Mouse (Mus musculus) heart, postnatal 0 days (tissue): Measurements from ENCODE around the gene Ppp1r15b. TPM values are rescaled to one million over a fixed set of nuclear protein-coding genes. Genes with fewer than 3 reads are reported as not detected.
A peak's percentile ranks its signal among the peaks of the same experiment; 100 is the strongest.

Source experiments
- ATAC-seq: fragments of 200-750 bp; cut with Nextera tagmentation; 2 replicates; pipeline ENCODE4 v1.8.0; 2017; ENCODE audit warnings: low read depth, moderate number of reproducible peaks, moderate library complexity; ENCODE audit not compliant: insufficient read depth
- DNase-seq: peaks from one replicate; pipeline ENCODE4 v3.0.0-alpha.2; 2016; ENCODE audit warnings: low spot score
- H3K27ac ChIP-seq: fragments of 300-500 bp; sonication (generic); 2 replicates; pipeline ENCODE4 v1.5.1; 2014; ENCODE audit warnings: low read depth, mild to moderate bottlenecking
- H3K27me3 ChIP-seq: fragments of 300-500 bp; sonication (generic); 2 replicates; pipeline ENCODE4 v1.6.1; 2014; ENCODE audit warnings: low read length, mixed read lengths; ENCODE audit not compliant: control insufficient read depth, insufficient read depth
- H3K36me3 ChIP-seq: fragments of 300-500 bp; sonication (generic); replicated peaks from 2 replicates; pipeline ENCODE4 v1.6.1; 2014; ENCODE audit warnings: low read length, mixed read lengths; ENCODE audit not compliant: control insufficient read depth, insufficient read depth
- H3K4me1 ChIP-seq: fragments of 300-500 bp; sonication (generic); 2 replicates; pipeline ENCODE4 v1.6.1; 2014; ENCODE audit warnings: antibody characterized with exemption; ENCODE audit not compliant: control insufficient read depth, insufficient read depth
- H3K4me2 ChIP-seq: fragments of 300-500 bp; sonication (generic); 2 replicates; pipeline ENCODE4 v1.6.1; 2014; ENCODE audit warnings: low read depth, mild to moderate bottlenecking, low read length, moderate library complexity
- H3K4me3 ChIP-seq: fragments of 300-500 bp; sonication (generic); 2 replicates; pipeline ENCODE4 v1.5.1; 2014; ENCODE audit warnings: low read depth, low read length
- H3K9ac ChIP-seq: fragments of 300-500 bp; sonication (generic); replicated peaks from 2 replicates; pipeline ENCODE4 v1.6.1; 2014; ENCODE audit warnings: low read depth, low read length, mixed read lengths
- H3K9me3 ChIP-seq: fragments of 300-500 bp; sonication (generic); replicated peaks from 2 replicates; pipeline ENCODE4 v1.6.1; 2016; ENCODE audit warnings: low read length; ENCODE audit not compliant: control insufficient read depth
- CTCF ChIP-seq: IDR thresholded peaks from 2 replicates; pipeline ENCODE4 v1.5.1; 2016; ENCODE audit warnings: antibody characterized with exemption, control low read depth, low read depth
- EP300 ChIP-seq: IDR thresholded peaks from 2 replicates; pipeline ENCODE4 v1.6.1; 2016; ENCODE audit warnings: antibody characterized with exemption, low read depth
- WGBS: fragments of 180-500 bp; shearing (Covaris S2); extraction: QIAGEN DNeasy Blood & Tissue Kit; methylation state at CpG from one replicate; pipeline ENCODE4 v1.1.7; 2014; 5-methylcytosine and 5-hydroxymethylcytosine counted together
- polyA plus RNA-seq: library from polyadenylated mRNA; unstranded; fragments of >200 nt; fragmentation: Nextera tagmentation; extraction: Ambion mirVana; gene quantifications from 2 replicates; pipeline ENCODE4 v1.2.1, GENCODE M21; 2015
- total RNA-seq: library from RNA; depleted of rRNA; stranded (reverse); fragments of >200 nt; gene quantifications from 2 replicates; pipeline ENCODE4 v1.2.3, GENCODE M21; 2014; ENCODE audit warnings: low replicate concordance; rRNA removed

Gene Ppp1r15b
- total RNA-seq (24.4 and 34.8 TPM in 2 replicates), polyA plus RNA-seq (10.5 and 12.2 TPM in 2 replicates)

- Histone ChIP-seq H3K4me1 (0 out of 2 replicates have a peak, but pooled peaks cover 11% of the 10 kb centered on the region), H3K27me3 (no peaks in the 10 kb centered on the region), H3K4me3 (peak within 1 kb of the TSS; percentile 73), H3K27ac (peak within 1 kb of the TSS; percentile 94), H3K9me3 (no peaks in the 10 kb centered on the region), H3K4me2 (peak within 1 kb of the TSS; percentile 92), H3K36me3 (no peaks in the 10 kb centered on the region), H3K9ac (peak within 1 kb of the TSS; percentile 78)
- DNase-seq = peak; percentile 99
- 1% methylated on average over 71 of the region's 72 CpGs for WGBS
- 0 out of 2 replicates have a peak, but pooled peaks have one; percentile 6 for TF ChIP-seq CTCF
- peak; percentile 97 for TF ChIP-seq EP300
- ATAC-seq = peak; percentile 99
Observed at GRCm38 (mm10) chr1:133130638-133131560, at the start of gene Ppp1r15b. Ppp1r15b (plus strand) TSS chr1:133131143.

DNA sequence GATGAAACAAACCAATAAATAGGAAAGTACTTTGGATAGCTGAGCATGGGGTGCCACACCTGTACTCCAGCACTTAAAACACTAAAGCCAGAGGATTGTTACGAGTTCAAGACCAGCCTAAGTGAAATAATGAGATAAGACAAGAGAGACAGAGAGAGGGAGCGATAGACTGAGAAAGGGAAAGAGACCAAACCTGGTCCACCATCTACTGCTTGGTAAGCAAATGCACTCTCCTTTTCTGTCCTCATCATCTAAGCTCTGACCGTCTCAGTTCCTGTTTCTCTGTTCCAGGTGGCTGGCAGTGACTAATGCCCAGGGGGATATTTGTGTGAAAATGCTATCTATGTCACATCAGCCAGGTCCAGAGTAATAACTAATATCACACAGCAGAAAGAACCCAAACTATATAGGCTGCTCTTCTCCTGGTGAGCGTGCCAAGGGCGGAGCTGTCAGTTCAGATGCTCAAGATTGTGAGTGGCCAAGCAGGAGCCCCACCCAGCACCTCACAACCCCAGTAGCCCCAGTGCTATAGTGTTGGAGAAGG is 47.9 kb upstream of the Ppp1r15b start:
- ATAC-seq (no peak), DNase-seq (no peak)
- TF ChIP-seq CTCF (no peak), EP300 (no peak)
- Histone ChIP-seq H3K4me3 (no peak overlapping the region), H3K36me3 (peaks cover 56% of the 10 kb centered on the region), H3K9me3 (no peaks in the 10 kb centered on the region), H3K9ac (no peak overlapping the region), H3K27ac (peak overlapping the region; percentile 86), H3K4me1 (peaks cover 19% of the 10 kb centered on the region), H3K27me3 (no peaks in the 10 kb centered on the region), H3K4me2 (no peak overlapping the region)
- 93% methylated on average over 5 of the region's 5 CpGs for WGBS

DNA sequence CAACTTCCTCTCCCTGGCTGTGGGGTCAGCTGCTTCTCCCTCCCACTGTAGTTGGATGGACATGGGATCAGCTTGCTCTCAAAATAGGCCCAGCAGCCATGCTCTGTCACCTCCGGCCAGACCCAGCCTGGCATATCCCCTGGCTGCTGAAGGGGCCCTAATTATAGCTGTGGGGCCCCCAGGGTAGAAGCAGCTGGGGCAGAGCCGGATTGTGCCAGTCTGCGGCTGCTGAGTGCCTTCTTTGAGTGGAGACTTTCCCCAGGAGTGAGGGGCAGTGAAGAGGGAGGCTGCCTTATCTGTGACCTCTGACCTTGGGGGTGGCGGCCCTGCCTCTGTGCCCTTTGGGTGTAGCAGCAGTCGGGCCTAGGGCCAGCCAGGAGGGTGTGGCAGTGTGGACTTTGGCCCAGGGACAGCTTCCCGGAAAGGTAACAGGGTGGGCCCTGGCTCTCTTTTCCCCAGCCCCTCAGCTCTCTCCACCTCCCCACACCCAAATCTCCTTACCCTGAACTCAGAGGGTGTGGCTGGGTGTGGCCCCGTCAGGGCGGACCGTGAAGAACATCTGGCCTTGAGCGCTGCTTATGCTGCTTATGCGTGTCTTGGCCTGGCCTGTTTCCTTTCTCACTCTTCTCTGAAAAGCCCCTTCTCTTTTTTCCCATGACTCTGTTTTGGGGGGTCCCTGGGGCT is 46.9 kb upstream of the Ppp1r15b start:
- Histone ChIP-seq H3K9me3 (no peaks in the 10 kb centered on the region), H3K36me3 (peaks cover 55% of the 10 kb centered on the region), H3K4me3 (no peak overlapping the region), H3K27me3 (no peaks in the 10 kb centered on the region), H3K9ac (peak overlapping the region; percentile 21), H3K4me2 (peak overlapping the region; percentile 43), H3K4me1 (peaks cover 19% of the 10 kb centered on the region), H3K27ac (peak overlapping the region; percentile 86)
- 35% methylated on average over 11 of the region's 11 CpGs for WGBS
- peak; percentile 85 for ATAC-seq
- DNase-seq = peak; percentile 66
- no peak for TF ChIP-seq CTCF
- TF ChIP-seq EP300 = peak; percentile 87

GRCm38 (mm10) chr1:133084708-133085416 is 46.1 kb upstream of the Ppp1r15b start:
- TF ChIP-seq EP300 = no peak
- no peak for TF ChIP-seq CTCF
- DNase-seq (no peak), ATAC-seq (no peak)
- Histone ChIP-seq H3K4me2 (peak overlapping the region; percentile 43; the same call in 1 of the 2 replicates), H3K36me3 (peaks cover 54% of the 10 kb centered on the region), H3K27ac (peak overlapping the region; percentile 86), H3K27me3 (no peaks in the 10 kb centered on the region), H3K4me1 (peaks cover 19% of the 10 kb centered on the region), H3K9ac (peak overlapping the region; percentile 21), H3K4me3 (no peak overlapping the region), H3K9me3 (no peaks in the 10 kb centered on the region)
- WGBS = 66% methylated on average over 14 of the region's 14 CpGs

DNA sequence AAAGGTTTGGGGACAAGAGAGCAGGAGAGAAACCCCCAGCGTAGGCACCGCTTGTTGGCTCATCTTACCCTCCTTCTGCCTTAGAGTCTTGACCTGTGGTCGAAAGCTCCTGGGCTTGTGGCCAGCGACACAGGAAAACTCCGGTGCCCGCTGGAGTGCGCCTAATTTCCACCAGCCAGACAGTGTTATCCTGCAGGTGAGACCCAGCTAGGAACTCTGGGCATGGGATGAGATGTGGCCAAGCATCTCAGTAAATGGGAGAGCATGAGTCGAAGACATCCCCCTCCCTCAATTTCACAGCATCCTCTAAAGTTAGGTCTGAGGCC is 45.6 kb upstream of the Ppp1r15b start:
- 56% methylated on average over 8 of the region's 8 CpGs for WGBS
- peaks cover 19% of the 10 kb centered on the region for H3K4me1 ChIP-seq
- no peaks in the 10 kb centered on the region for H3K9me3 ChIP-seq
- no peak overlapping the region for H3K4me2 ChIP-seq
- TF ChIP-seq EP300 (no peak), CTCF (no peak)
- ATAC-seq (no peak), DNase-seq (no peak)
- H3K36me3 ChIP-seq = peaks cover 54% of the 10 kb centered on the region
- peak overlapping the region; percentile 21; the same call in 1 of the 2 replicates for H3K27ac ChIP-seq
- H3K9ac ChIP-seq = no peak overlapping the region
- H3K4me3 ChIP-seq = no peak overlapping the region
- H3K27me3 ChIP-seq = no peaks in the 10 kb centered on the region
